Mouse (Mus musculus) hindbrain, postnatal 0 days (tissue): ENCODE data around the gene Bnc1. TPM values are rescaled to one million over a fixed set of nuclear protein-coding genes. Genes with fewer than 3 reads are reported as not detected.

Experiments used
- ATAC-seq: fragments of 200-750 bp; cut with Nextera tagmentation; 2 replicates; pipeline ENCODE4 v1.8.0; 2017; ENCODE audit warnings: mild to moderate bottlenecking, moderate TSS enrichment, moderate library complexity
- DNase-seq: peaks from one replicate; pipeline ENCODE4 v3.0.0-alpha.2; 2015; ENCODE audit warnings: low spot score
- H3K27ac ChIP-seq: fragments of 300-500 bp; sonication (generic); 2 replicates; pipeline ENCODE4 v1.5.1; 2014; ENCODE audit warnings: mild to moderate bottlenecking
- H3K27me3 ChIP-seq: fragments of 300-500 bp; sonication (generic); 2 replicates; pipeline ENCODE4 v1.6.1; 2014; ENCODE audit warnings: low read length, mixed read lengths; ENCODE audit not compliant: insufficient read depth
- H3K36me3 ChIP-seq: fragments of 300-500 bp; sonication (generic); 2 replicates; pipeline ENCODE4 v1.6.1; 2014; ENCODE audit warnings: low read length, mixed read lengths; ENCODE audit not compliant: insufficient read depth
- H3K4me1 ChIP-seq: fragments of 300-500 bp; sonication (generic); 2 replicates; pipeline ENCODE4 v1.6.1; 2014; ENCODE audit warnings: antibody characterized with exemption, low read length, mixed read lengths; ENCODE audit not compliant: insufficient read depth
- H3K4me2 ChIP-seq: fragments of 300-500 bp; sonication (generic); 2 replicates; pipeline ENCODE4 v1.6.1; 2014; ENCODE audit warnings: low read depth, mild to moderate bottlenecking, low read length, moderate library complexity, mixed read lengths
- H3K4me3 ChIP-seq: fragments of 300-500 bp; sonication (generic); 2 replicates; pipeline ENCODE4 v1.5.1; 2014; ENCODE audit warnings: low read length
- H3K9ac ChIP-seq: fragments of 300-500 bp; sonication (generic); replicated peaks from 2 replicates; pipeline ENCODE4 v1.6.1; 2014; ENCODE audit warnings: mild to moderate bottlenecking, low read length, moderate library complexity, mixed read lengths
- H3K9me3 ChIP-seq: fragments of 300-500 bp; sonication (generic); 2 replicates; pipeline ENCODE4 v1.6.1; 2016; ENCODE audit warnings: low read length, mixed read lengths
- CTCF ChIP-seq: IDR thresholded peaks from 2 replicates; pipeline ENCODE4 v1.5.1; 2016; ENCODE audit warnings: antibody characterized with exemption, control low read depth, low read depth
- WGBS: fragments of 180-500 bp; shearing (Covaris S2); extraction: QIAGEN DNeasy Blood & Tissue Kit; methylation state at CpG from one replicate; pipeline ENCODE4 v1.1.7; 2014; 5-methylcytosine and 5-hydroxymethylcytosine counted together
- polyA plus RNA-seq: library from polyadenylated mRNA; unstranded; fragments of >200 nt; fragmentation: Nextera tagmentation; extraction: Ambion mirVana; gene quantifications from 2 replicates; pipeline ENCODE4 v1.2.1, GENCODE M21; 2015
- total RNA-seq: library from RNA; depleted of rRNA; stranded (reverse); fragments of >200 nt; gene quantifications from 2 replicates; pipeline ENCODE4 v1.2.3, GENCODE M21; 2014; rRNA removed

Bnc1 gene
- total and polyA plus RNA-seq, 2 experiments from 2014 or later: 0.47 TPM; not detected in 1

GRCm38 (mm10) chr7:81933601-81934266 lies 58.4 kb downstream of the Bnc1 start:
- WGBS: 1% methylated on average over 98 of the region's 103 CpGs

GRCm38 (mm10) chr7:81933061-81933600 lies 59.0 kb downstream of the Bnc1 start:
- peak overlapping the region; percentile 77 for H3K4me2 ChIP-seq
- peak overlapping the region; percentile 99 for H3K9ac ChIP-seq
- H3K4me1 ChIP-seq: peaks cover 10% of the 10 kb centered on the region; the same call in 1 of the 2 replicates
- H3K9me3 ChIP-seq: no peaks in the 10 kb centered on the region
- ATAC-seq (peak; percentile 32), DNase-seq (peak; percentile 40)
- no peak for TF ChIP-seq CTCF
- WGBS: 3% methylated on average over 23 of the region's 23 CpGs
- H3K36me3 ChIP-seq: no peaks in the 10 kb centered on the region
- peak overlapping the region; percentile 95 for H3K4me3 ChIP-seq
- H3K27me3 ChIP-seq: no peaks in the 10 kb centered on the region
- peak overlapping the region; percentile 96 for H3K27ac ChIP-seq

More at GRCm38 (mm10) chr7:81933601-81934266, 58.4 kb downstream of the Bnc1 start:
- H3K9ac ChIP-seq: peak overlapping the region; percentile 99
- peak; percentile 73 for ATAC-seq
- no peaks in the 10 kb centered on the region for H3K36me3 ChIP-seq
- TF ChIP-seq CTCF: no peak
- H3K27ac ChIP-seq: peak overlapping the region; percentile 96
- peaks cover 10% of the 10 kb centered on the region; the same call in 1 of the 2 replicates for H3K4me1 ChIP-seq
- DNase-seq: peak; percentile 83
- H3K27me3 ChIP-seq: no peaks in the 10 kb centered on the region
- peak overlapping the region; percentile 77 for H3K4me2 ChIP-seq
- no peaks in the 10 kb centered on the region for H3K9me3 ChIP-seq
- peak overlapping the region; percentile 95 for H3K4me3 ChIP-seq

DNA sequence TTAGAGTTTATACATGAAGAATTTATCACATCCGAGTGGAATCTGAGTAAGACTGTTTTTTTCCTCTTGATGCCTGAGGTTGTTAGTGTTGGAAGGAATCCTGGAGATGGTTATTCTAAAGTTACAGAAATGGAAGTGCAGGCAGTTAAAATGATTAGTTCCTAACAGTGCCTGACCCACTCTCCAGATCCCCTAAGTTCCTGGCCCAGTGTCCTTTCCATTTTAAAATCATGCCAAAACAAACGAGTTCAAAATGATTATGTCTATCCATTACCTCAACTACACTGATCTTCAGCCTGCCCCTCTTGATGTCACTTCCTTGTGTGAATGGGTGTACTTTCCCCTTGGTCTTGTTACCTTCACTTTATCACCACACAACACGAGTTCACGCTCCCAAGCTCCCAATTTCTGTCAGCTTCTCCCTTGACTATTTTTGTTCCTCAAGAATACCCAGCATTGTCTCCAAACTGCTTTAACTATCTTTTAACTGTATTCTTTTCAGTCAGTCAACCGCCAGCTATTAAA lies 59.5 kb downstream of the Bnc1 start:
- TF ChIP-seq CTCF: no peak
- H3K27me3 ChIP-seq: no peaks in the 10 kb centered on the region
- peak overlapping the region; percentile 77 for H3K4me2 ChIP-seq
- H3K36me3 ChIP-seq: no peaks in the 10 kb centered on the region
- H3K9ac ChIP-seq: peak overlapping the region; percentile 99
- H3K27ac ChIP-seq: no peak overlapping the region
- ATAC-seq (no peak), DNase-seq (no peak)
- H3K4me3 ChIP-seq: peak overlapping the region; percentile 95
- WGBS: 29% methylated on average over 5 of the region's 5 CpGs
- no peaks in the 10 kb centered on the region for H3K9me3 ChIP-seq
- H3K4me1 ChIP-seq: peaks cover 10% of the 10 kb centered on the region; the same call in 1 of the 2 replicates

DNA sequence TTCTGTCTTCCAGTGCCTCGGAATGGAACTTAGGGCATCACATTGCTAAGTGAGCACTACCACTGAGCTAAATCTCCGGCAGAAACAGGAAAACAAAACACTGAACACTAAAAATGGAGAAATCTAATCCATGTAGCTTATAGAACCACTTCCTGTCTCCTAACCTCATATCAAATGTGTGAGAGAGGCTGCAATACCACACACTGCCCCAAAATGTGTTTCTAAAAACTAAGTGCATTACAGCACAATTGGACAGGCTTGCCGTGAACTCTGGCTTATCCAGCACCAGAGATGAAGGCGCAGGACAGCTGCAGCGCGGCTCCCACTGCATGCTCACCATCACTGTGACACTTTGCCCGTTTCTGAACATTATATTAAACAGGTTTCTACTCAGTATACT lies 63.1 kb downstream of the Bnc1 start:
- peaks cover 10% of the 10 kb centered on the region; the same call in 1 of the 2 replicates for H3K4me1 ChIP-seq
- H3K36me3 ChIP-seq: no peaks in the 10 kb centered on the region
- H3K27ac ChIP-seq: no peak overlapping the region
- no peak for TF ChIP-seq CTCF
- H3K4me2 ChIP-seq: no peak overlapping the region
- H3K27me3 ChIP-seq: no peaks in the 10 kb centered on the region
- no peak overlapping the region for H3K4me3 ChIP-seq
- no peaks in the 10 kb centered on the region for H3K9me3 ChIP-seq
- H3K9ac ChIP-seq: no peak overlapping the region
- DNase-seq: no peak
- WGBS: 80% methylated on average over 7 of the region's 7 CpGs
- ATAC-seq: no peak

- 73% methylated on average over 1 of the region's 1 CpGs for WGBS
- H3K4me1 ChIP-seq: no peaks in the 10 kb centered on the region
- TF ChIP-seq CTCF: no peak
- H3K27me3 ChIP-seq: no peaks in the 10 kb centered on the region
- no peak overlapping the region for H3K4me3 ChIP-seq
- no peaks in the 10 kb centered on the region for H3K36me3 ChIP-seq
- no peak for ATAC-seq
- DNase-seq: no peak
- no peaks in the 10 kb centered on the region for H3K9me3 ChIP-seq
- no peak overlapping the region for H3K4me2 ChIP-seq
- no peak overlapping the region for H3K9ac ChIP-seq
- H3K27ac ChIP-seq: no peak overlapping the region
Observed at GRCm38 (mm10) chr7:81921379-81921952, 70.6 kb downstream of the Bnc1 start.

- Histone ChIP-seq H3K4me2 (no peak overlapping the region), H3K9me3 (no peaks in the 10 kb centered on the region), H3K36me3 (no peaks in the 10 kb centered on the region), H3K4me1 (no peaks in the 10 kb centered on the region), H3K27ac (no peak overlapping the region), H3K27me3 (no peaks in the 10 kb centered on the region), H3K4me3 (no peak overlapping the region), H3K9ac (no peak overlapping the region)
- no peak for TF ChIP-seq CTCF
- 83% methylated on average over 4 of the region's 4 CpGs for WGBS
- DNase-seq (no peak), ATAC-seq (no peak)
Observed at GRCm38 (mm10) chr7:81920314-81920713, 71.8 kb downstream of the Bnc1 start.

GRCm38 (mm10) chr7:81918316-81918715 lies 73.8 kb downstream of the Bnc1 start:
- Histone ChIP-seq H3K4me2 (no peak overlapping the region), H3K27me3 (no peaks in the 10 kb centered on the region), H3K36me3 (no peaks in the 10 kb centered on the region), H3K27ac (no peak overlapping the region), H3K9ac (no peak overlapping the region), H3K9me3 (no peaks in the 10 kb centered on the region), H3K4me1 (no peaks in the 10 kb centered on the region), H3K4me3 (no peak overlapping the region)
- ATAC-seq: no peak
- no peak for DNase-seq
- 63% methylated on average over 5 of the region's 5 CpGs for WGBS
- TF ChIP-seq CTCF: no peak

Other genes with a start within 250 kb of the Bnc1 start
- 45.2 and 52.0 TPM in 2 replicates for gene Ramac, start 229.4 kb downstream of the Bnc1 start, total RNA-seq
- 165 and 170 TPM in 2 replicates for gene Ramac, start 229.4 kb downstream of the Bnc1 start, polyA plus RNA-seq
- 26.2 and 41.8 TPM in 2 replicates for gene 3110040N11Rik, start 202.8 kb downstream of the Bnc1 start, total RNA-seq
- 43.4 and 48.9 TPM in 2 replicates for gene 3110040N11Rik, start 202.8 kb downstream of the Bnc1 start, polyA plus RNA-seq
- gene Btbd1, start 162.9 kb downstream of the Bnc1 start, total RNA-seq: 93.0 and 100 TPM in 2 replicates
- 86.3 and 86.8 TPM in 2 replicates for gene Btbd1, start 162.9 kb downstream of the Bnc1 start, polyA plus RNA-seq
- gene Gm10160, start 136.5 kb downstream of the Bnc1 start, total RNA-seq: not detected in 2 replicates
- not detected in 2 replicates for gene Gm10160, start 136.5 kb downstream of the Bnc1 start, polyA plus RNA-seq
- 17.3 and 25.7 TPM in 2 replicates for gene Tm6sf1, start 133.3 kb downstream of the Bnc1 start, total RNA-seq
- gene Tm6sf1, start 133.3 kb downstream of the Bnc1 start, polyA plus RNA-seq: 12.4 and 12.7 TPM in 2 replicates
- gene Hdgfl3, start 57.8 kb downstream of the Bnc1 start, total RNA-seq: 85.2 and 91.3 TPM in 2 replicates
- gene Hdgfl3, start 57.8 kb downstream of the Bnc1 start, polyA plus RNA-seq: 51.5 and 53.4 TPM in 2 replicates
- 35.8 and 40.5 TPM in 2 replicates for gene Sh3gl3, start 181.5 kb upstream of the Bnc1 start, total RNA-seq
- gene Sh3gl3, start 181.5 kb upstream of the Bnc1 start, polyA plus RNA-seq: 77.5 and 79.0 TPM in 2 replicates